Mouse (Mus musculus) mesoderm, embryonic 11.5 days (tissue): ENCODE data around the gene Rbl1.
"Not testable (repeated sequence)": the region's sequence is repeated elsewhere in the genome, so short reads cannot be mapped to it uniquely, and the experiment has no call there.

ENCODE experiments used
- DNase-seq: peaks from one replicate; pipeline ENCODE4 v3.0.0-alpha.2; 2012; ENCODE audit warnings: low read depth, low spot score

The Rbl1 gene

GRCm38 (mm10) chr2:157204366-157205218 is at the start of gene Rbl1:
TSS of gene Rbl1 (minus strand) at chr2:157204534.
- peak; percentile 94 for DNase-seq

- no peak for DNase-seq
Measured at GRCm38 (mm10) chr2:157248111-157248510, 43.8 kb upstream of the Rbl1 start.

DNA sequence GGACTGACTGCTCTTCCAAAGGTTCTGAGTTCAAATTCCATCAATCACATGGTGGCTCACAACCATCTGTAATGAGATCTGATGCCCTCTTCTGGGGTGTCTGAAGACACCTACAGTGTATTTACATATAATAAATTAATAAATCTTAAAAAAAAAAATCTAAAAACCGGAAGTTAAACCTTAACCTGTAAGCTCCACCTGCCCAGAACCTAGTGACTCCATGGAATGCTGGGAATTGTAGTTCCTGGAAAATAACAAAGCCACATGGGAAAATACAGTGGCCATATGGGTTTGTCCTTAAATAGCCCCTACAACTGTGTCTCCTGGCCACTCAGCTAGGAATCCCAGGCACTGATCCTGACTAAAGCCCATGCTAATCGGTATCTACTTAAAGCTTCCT is 41.3 kb upstream of the Rbl1 start:
- no peak for DNase-seq

- DNase-seq: no peak
Measured at GRCm38 (mm10) chr2:157245001-157245400, 40.7 kb upstream of the Rbl1 start.

GRCm38 (mm10) chr2:157235946-157236345 is 31.6 kb upstream of the Rbl1 start:
- DNase-seq: no peak

DNA sequence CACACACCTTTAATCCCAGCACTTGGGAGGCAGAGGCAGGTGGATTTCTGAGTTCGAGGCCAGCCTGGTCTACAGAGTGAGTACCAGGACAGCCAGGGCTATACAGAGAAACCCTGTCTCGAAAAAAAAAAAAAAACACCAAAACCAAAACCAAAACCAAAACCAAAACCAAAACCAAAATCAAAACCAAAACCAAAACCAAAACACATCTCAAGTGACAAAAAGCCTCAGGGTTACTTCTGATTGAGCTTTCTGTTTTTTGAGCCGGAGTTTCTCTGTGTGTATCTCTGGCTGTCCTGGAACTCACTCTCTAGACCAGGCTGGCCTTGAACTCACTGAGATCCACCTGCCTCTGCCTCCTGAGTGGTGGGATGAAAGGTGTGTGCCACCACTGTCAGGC is 17.6 kb upstream of the Rbl1 start:
- not testable (repeated sequence) for DNase-seq

GRCm38 (mm10) chr2:157220108-157220507 is 15.8 kb upstream of the Rbl1 start:
- no peak for DNase-seq

DNA sequence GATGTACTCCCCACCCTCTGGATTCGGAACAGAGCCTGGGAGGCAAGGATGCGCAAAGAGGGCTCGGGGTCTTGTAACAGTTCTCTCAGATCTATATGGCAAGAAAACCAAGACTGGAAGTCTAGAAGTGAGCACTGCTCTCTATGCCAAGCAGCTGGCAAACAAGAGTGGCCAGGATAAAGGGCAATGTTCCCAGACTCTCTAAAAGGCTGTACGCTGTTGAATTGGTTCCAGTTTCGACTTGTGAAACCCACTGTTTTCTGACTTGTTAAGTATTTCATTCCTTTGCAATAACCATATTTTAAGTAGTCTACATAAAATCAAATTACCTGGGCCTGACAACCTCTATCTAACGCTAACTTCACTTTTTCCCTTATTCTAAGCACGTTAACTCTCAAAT is 7.4 kb upstream of the Rbl1 start:
- DNase-seq: no peak

GRCm38 (mm10) chr2:157203459-157204365 is 622 bp downstream of the Rbl1 start:
- DNase-seq: peak; percentile 81

DNA sequence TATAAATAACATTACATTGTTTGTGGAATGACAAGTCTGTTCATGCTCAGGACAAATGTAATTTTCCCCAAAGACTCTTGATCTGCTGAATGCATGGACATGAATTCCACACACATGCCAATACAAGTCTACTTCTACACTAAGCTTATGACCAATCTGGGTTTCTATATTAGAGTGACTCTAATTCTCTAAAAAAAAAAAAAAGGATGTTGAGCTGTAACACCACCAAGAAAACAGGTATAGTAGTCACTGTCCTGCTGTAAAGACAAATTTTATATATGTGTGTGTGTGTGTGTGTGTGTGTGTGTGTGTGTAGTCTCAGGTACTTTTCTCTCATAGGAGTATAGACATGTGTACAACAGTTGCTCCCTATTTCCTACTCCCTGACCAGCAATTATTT is 1.3 kb downstream of the Rbl1 start:
- DNase-seq: no peak

- no peak for DNase-seq
Measured at GRCm38 (mm10) chr2:157202361-157202760, 2.0 kb downstream of the Rbl1 start.

- DNase-seq: no peak
Measured at GRCm38 (mm10) chr2:157201081-157201830, 3.1 kb downstream of the Rbl1 start.

- DNase-seq: not testable (repeated sequence)
Measured at GRCm38 (mm10) chr2:157198405-157198804, 5.9 kb downstream of the Rbl1 start.

DNA sequence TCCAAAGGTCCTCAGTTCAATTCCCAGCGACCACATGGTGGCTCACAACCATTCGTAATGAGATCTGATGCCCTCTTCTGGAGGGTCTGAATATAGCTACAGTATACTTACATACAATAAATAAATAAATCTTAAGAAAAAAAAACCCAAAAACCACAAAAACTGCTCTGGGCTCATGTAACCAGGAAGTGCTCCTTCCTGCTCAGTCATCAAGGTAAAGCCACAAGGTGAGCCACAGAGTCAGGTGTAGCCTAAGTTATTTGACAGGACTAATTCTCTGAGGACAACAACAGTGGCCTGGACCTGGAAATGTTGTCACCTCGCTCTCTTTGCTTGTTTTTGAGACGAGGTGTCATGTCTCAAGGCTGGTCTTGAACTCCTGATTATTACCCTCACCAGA is 13.7 kb downstream of the Rbl1 start:
- no peak for DNase-seq

GRCm38 (mm10) chr2:157187223-157187622 is 17.1 kb downstream of the Rbl1 start:
- no peak for DNase-seq

- DNase-seq: no peak
Measured at GRCm38 (mm10) chr2:157186504-157186903, 17.8 kb downstream of the Rbl1 start.

GRCm38 (mm10) chr2:157185022-157185660 is 19.2 kb downstream of the Rbl1 start:
- no peak for DNase-seq

DNA sequence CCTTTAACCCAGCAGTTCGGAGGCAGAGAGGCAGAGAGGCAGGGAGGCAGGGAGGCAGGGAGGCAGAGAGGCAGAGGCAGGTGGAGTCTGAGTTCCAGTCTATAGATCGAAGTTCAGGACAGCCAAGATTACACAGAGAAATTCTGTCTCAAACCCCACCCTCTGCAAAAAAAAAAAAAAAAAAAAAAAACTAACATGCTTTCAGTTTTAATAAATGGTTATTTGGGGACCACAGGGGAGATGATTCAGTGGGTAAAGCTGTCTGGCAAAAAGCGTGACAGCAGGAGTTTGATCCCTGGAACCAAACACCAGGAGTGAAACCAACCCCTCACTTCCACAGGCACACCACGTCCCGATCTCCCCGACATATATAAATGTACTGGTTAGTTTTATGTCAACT is 26.2 kb downstream of the Rbl1 start:
- DNase-seq: no peak

DNA sequence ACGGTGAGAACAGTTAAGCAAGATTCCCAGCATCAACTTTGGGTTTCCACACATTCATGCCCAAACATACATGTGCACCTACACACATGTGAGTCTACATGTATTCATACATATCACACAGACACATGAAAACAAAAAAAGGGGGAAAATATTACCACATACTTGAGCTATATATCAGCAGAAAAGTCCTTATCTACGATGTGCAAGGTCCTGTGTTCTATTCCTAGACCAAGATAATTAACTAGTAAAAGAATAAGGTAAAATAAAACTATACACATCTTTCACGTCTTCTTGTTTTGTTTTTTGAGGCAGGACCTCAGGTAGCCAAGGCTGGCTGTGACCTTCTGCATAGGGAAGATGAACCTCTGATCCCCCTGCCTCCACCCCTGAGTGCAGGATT is 28.1 kb downstream of the Rbl1 start:
- no peak for DNase-seq

GRCm38 (mm10) chr2:157174416-157174815 is 29.9 kb downstream of the Rbl1 start:
- DNase-seq: no peak

DNA sequence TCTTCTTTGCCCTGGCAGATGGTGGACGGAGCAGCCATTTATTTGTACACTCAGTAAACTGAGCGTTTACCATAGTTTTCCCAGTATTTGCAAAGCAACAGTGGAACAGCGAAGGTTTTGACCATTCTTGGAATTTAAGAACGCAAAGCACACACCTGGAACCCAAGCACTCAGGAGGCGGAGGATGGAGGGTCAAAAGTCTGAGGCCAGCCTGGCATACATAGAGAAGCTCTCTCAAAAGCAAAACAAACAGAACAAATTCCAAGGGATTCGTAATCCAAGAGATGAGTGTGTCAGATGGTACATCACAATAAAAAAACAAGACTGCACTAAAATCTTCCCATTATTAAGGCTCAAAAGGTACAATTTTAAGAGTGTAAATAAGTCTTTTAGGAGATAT is 30.8 kb downstream of the Rbl1 start:
- no peak for DNase-seq
